Mouse (Mus musculus) liver (tissue): ENCODE measurements around the gene Gm21987.

Source experiments
- DNase-seq: peaks from one replicate; pipeline ENCODE4 v3.0.0-alpha.2; 2020; ENCODE audit warnings: mixed read lengths

Gene Gm21987

GRCm38 (mm10) chr16:38373439-38373838, 26.6 kb downstream of the Gm21987 start:
- DNase-seq, result no peak

GRCm38 (mm10) chr16:38373941-38374340, 27.1 kb downstream of the Gm21987 start:
- no peak for DNase-seq

DNA sequence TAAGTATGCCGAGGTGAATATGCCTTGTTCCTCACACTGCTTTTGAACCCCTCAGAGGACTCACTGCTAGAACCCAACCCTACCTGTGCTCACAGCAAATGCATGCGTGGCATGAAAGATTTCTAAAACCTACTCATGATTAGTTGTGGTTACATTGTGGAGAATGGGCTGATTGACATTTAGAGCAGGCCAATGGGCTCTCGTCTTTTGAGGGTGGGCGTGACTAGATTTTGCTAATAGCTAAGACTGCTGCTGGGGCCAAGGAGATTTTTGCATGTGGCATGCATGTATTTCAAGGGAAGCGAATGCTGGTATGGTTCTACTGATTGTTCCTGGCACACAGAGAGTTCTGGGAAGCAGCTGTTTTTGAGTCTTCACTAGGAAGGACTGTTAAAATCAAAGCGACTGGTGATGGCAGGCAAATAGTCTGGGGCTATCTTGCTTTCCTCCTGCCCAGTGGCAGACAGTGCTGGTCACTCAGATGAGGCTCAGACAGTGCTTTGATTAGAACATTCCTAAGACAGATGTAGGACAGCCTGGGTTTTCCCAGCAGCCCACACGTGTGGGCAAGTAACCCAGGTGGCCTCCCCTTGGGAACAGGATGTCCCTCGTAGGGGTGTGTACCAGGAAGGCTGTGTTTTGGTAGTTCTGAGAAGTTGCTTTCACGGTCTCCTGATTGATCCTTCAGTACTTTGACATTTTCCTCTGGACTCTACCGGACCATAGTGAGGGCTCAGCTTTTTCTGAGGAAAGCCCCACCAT, 27.7 kb downstream of the Gm21987 start:
- peak; percentile 78 for DNase-seq

DNA sequence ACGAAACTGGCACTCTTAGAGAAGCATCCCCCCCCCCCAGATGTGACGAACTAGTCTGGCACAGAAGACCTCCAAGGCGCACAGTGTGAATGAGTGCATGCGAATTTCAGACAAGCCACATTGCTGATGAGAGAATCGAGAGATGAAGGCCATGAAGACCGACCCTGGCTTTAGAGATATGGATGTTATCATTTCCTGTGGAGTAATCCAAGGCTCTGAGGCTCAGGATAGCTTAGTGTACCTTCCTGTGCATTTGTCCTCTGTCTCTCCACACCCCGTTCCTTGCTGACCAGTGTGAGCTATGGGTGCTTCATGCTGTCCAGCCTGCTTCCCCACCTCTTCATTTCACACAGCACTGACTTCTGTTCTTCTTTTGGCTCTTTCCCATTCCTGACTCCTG, 28.3 kb downstream of the Gm21987 start:
- DNase-seq, result no peak

GRCm38 (mm10) chr16:38376163-38376840, 29.5 kb downstream of the Gm21987 start:
- DNase-seq, result peak; percentile 66

- DNase-seq, result no peak
These were observed 30.0 kb downstream of the Gm21987 start for GRCm38 (mm10) chr16:38376841-38377249.

- no peak for DNase-seq
These were observed 30.7 kb downstream of the Gm21987 start for GRCm38 (mm10) chr16:38377546-38377945.

DNA sequence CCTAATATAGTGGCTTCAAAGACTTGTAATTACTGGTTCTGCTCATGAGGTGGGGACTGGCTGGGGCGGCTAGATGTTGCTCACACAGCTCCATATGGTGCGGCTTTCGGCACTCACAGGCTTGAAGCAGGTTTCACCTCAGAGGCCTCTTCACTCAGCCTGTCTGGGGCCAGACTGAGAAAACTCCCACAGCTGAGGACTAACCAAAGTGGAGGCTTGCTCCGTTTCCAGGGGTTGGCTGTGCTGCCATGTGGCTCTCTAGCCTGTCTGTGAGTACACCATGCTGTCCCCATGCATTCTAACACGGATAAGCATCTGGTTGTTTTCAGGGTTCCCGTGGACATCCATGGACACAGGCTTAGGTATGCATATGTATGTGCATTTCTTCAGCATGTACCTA, 31.8 kb downstream of the Gm21987 start:
- no peak for DNase-seq

DNA sequence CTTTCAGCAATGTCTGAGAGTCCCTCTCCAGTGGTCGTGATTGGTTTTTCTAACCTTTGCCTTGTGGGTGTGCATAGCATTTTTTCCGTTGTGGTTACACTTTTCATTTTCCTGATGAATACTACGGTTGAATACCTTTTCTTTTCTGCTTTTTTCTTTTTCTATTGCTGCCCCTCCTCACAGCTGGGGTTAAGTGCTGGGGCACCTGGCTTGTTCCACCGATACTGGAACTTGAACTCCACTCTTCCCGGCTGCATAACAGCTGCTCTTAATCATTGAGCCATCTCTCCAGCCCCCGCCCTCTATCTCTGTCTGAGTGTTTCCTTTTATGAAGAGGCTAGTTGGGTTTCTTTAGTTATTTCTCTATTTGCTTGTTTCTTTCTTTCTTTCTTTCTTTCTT, 32.2 kb downstream of the Gm21987 start:
- DNase-seq, result no peak

- DNase-seq, result no peak
These were observed 32.7 kb downstream of the Gm21987 start for GRCm38 (mm10) chr16:38379493-38379892.

DNA sequence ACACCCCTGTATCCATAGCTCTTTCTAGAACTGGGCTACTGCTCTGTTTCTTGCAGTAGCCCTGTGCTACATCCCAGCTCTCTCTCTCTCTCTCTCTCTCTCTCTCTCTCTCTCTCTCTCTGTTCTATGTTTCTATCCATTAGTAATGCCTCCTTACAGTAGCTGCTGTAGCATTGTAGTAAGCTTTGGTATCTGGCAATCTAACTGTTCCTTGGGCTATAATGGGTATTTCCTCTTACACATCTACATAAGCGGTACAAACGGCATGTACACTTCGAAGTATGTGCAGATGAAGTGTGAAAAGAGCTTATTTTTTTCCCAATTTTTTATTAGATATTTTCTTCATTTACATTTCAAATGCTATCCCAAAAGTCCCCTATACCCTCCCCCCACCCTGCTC, 33.1 kb downstream of the Gm21987 start:
- no peak for DNase-seq

- DNase-seq, result peak; percentile 56
These were observed 36.8 kb downstream of the Gm21987 start for GRCm38 (mm10) chr16:38383683-38384082.

DNA sequence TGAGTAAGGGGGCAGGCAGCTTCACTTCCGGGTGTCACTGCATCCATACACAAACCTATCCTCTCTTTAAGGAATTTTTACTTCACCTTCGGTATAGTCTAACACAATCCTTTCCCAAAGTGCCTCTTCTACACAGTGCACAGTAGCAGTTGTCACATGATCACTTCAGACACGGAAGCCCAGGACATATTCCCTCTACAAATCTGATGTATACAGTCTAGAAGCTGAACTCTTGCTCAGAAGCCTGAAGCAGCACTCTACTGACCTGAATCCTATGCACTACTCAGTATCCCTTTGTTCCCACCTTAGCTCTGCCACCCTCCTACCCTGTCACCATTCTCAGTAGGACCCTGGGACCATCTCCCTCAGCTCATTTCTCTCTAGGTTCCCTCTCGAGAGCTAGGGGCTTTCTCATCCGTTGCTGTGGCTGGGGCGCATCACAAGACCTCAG, 38.4 kb downstream of the Gm21987 start:
- DNase-seq, result no peak

GRCm38 (mm10) chr16:38385700-38386099, 38.9 kb downstream of the Gm21987 start:
- DNase-seq, result no peak

DNA sequence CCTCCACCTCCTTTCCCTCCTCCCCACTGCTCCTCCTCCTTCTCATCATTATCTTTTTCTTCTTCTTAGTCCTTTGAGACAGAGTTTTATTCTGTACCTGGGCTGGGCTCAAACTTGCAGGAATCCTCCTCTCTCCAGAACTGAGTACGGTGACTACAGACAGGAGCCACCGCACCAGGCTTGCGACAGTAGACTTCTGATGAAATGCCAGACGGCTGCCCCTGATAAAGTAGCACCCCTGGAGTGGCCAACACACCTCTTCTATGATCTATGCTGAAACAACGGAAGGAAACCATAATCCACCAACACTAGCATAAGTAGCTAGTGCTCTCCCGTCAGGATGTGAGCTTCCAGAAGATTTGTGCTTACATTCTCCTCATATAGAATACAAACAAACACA, 40.5 kb downstream of the Gm21987 start:
- DNase-seq, result peak; percentile 58

DNA sequence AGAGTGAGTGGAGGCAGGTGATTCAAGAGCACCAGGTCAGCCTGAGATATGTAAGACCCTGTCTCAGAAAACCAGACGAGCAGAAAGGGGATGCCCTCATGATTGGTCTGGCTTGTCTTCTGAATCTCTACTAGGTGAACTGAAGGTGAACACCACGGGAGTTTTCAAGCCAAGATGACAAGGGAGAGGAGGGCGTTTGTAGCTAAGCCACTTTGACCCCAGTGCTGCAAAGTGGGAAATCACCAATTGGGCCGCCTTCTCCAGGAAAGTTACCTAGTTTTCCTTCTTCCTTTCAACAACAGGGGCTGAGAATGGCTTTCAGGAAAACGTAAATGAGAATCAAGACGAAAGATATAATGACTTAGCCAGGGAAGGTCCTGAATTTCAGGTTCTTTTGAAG, 41.9 kb downstream of the Gm21987 start:
- DNase-seq, result no peak

DNA sequence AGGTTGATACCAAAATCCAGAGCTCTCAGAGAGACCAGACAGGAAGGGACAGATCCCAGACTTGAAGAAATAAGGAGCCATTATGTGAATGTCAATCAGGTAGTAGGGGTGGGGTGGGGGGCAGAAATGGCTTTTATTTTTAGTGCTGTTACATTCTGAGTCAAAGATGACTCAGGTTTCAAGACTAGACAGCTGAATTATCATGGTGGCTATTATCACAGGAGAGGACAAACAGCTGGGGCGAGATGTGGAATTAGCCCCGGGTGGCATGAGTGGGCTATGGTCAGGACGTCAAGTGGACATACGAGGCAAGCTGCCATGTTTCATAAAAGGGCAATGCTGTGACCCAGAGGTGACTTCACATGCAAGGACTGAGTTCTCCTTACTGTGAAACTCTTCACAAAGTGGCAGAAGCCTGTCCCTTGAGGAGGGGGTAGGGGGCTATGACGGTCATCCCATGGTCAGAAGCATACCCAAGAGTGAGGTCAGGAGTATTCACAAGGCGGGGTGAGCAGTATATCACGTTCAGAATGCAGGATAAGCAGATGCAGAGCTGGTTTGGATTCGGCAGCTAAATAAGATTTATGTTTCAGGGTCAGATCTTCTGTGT, 42.5 kb downstream of the Gm21987 start:
- DNase-seq, result no peak

DNA sequence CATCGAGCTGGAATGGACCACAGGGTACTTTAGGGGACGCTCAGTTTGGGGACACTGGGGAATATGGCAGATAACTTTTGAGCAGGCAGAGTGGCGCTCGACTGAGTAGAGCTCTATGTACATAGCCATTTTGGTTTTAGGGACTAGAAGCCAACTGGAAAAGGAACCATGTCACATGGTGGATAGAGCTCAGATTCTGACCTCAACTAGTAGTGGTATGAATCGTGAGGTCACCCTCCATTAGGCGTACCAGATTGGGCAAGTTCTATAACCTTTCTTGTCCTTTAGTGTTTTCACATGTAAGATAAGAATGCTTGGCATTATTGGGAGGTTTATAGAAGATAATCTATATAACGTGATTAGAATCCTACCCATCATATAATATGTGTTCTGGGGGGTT, 43.5 kb downstream of the Gm21987 start:
- no peak for DNase-seq

DNA sequence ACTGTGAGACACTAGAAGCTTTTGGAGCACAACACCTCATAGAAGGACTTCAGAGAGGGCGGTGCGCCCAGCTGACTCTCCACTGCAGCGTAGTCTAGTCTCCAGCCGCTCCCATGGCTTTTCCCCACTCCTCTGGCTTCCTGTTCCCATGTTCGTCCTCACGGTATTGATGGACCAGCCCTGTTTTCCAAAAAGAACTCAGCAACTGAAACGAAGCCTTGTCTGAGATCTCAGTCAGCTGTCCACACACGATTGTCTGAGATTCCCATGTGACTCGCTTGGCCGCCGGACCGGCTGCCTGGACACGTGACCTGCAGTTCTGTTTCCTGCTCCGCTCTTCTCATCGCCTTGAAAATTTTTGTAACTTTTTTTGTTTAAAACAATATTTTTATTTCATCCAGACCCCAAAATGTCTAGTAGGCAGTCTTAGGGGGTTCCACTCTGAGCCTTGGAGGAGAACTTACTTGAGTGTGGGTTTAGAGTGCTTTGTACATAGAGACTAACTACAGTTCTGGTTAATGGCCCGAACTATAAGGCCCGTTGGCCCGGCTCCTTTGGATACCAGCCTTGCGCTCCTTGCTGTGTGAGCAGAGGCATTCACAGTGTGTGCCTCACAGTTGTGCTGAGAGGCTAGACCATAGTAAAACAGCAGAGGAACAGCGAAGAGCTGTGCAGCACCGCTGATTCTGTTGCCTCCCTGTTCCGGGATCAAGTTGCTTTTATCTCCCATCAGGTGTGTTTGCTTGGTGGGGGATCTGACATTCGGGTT, 45.5 kb downstream of the Gm21987 start:
- DNase-seq, result no peak

GRCm38 (mm10) chr16:38394191-38394618, 47.4 kb downstream of the Gm21987 start:
- DNase-seq, result no peak

DNA sequence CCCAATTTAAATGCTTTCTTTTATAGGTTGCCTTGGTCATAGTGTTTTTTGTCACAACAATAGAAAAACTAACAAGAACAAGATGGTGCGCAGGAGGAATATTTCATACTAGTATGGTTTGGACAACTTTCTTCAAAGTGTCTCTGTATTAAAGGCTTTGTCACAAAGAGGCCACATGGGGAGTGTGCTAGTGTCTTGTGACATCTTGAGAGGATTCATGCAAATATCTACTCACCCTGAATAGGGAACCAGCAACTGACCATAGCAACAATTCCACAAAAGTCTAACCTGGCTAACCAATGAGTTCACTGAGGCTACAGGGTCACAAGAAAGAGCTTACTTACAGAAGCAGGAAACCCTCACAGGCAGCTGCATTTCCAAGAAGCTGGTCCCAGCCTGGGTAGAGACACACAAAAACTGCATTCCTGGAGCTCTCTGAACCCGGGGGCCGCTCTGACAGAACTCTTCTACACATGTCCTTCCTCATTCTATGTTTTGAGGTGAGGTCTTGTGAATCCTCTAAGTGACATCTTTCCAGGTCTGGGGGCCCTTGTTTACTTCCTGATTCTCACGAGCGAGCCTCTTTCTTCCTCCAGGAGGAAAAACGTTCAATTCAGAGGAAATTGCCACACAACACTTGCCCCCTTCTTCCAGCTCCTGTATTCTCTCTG, 48.4 kb downstream of the Gm21987 start:
- no peak for DNase-seq

- peak; percentile 45 for DNase-seq
These were observed 49.3 kb downstream of the Gm21987 start for GRCm38 (mm10) chr16:38396155-38396554.

- no peak for DNase-seq
These were observed 51.4 kb downstream of the Gm21987 start for GRCm38 (mm10) chr16:38398266-38398665.
